Mouse (Mus musculus): ENCODE measurements around the gene Myh7.

- TF ChIP-seq MAFK (IDR thresholded peaks at IDR 0.05; ENCODE audit: insufficient read depth, low read depth, low read length) (no peak), ZC3H11A (IDR thresholded peaks at IDR 0.05; ENCODE audit: borderline replicate concordance, low read depth, low read length) (no peak)
These were observed 1.2 kb upstream of the Myh7 start for GRCm38 (mm10) chr14:54995457-54996138.

All from ES-E14 (cell line).